ENCODE assay signal across 21 mouse cellular contexts in the genomic region with DNA sequence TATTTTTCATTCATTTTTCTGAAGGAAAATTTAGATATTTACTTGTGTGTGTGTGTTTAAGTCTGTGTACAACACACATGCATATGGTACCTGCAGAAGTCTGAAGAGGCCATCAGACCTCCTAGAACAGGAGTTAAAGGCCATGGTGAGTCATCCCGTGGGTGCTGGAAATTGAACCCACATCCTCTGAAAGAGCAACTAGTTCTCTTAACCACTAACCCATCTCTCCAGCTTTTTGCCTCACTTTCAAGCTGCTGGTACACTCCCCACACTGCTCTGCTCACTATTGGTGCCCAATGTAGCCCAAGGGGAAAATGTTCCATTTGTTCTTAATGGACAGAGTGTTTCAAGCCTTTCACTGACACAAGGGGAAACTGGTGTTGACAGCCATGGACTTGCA. TPM values are rescaled to one million over a fixed set of nuclear protein-coding genes. Genes with fewer than 3 reads are reported as not detected.
"Had no signal": no experiment of that assay in that cellular context is flagged by ENCODE, and none has a peak within 500 bp of the region (broad histone marks: within the 10 kb centered on the region; RNA-seq: fewer than 3 reads in every experiment).

No protein-coding gene starts in this region.

- DNase-seq: retina, postnatal 1 day; right cerebral cortex, adult 18-20 months; right cerebral cortex, postnatal 14 days; right cerebral cortex, postnatal 25 days; right cerebral cortex, postnatal 4 days; spleen, adult 18-20 months; thymus, adult 18-20 months; thymus, adult 2 months; thymus, postnatal 14 days; thymus, postnatal 25 days; thymus, postnatal 36 days; thymus, postnatal 4 days had no signal

RNA-seq across cellular contexts. Expression of a gene that starts 14.8 kb away (rescaled TPM):
- total RNA-seq: neutrophil, adult 5-6 weeks had no signal
- polyA plus RNA-seq: neural tube, embryonic 14.5 days; neural tube, embryonic 15.5 days; small intestine, adult 2 months; spleen, adult 2 months; stomach, embryonic 14.5 days; stomach, embryonic 16.5 days; stomach, postnatal 0 days; thymus, adult 2 months; thymus, postnatal 0 days had no signal
